Mouse (Mus musculus) embryonic facial prominence, embryonic 11.5 days (tissue): ENCODE data around the gene Gm21988. TPM values are rescaled to one million over a fixed set of nuclear protein-coding genes. Genes with fewer than 3 reads are reported as not detected.

Source experiments
- ATAC-seq: fragments of 200-750 bp; cut with Nextera tagmentation; replicated peaks from 2 replicates; pipeline ENCODE4 v1.8.0; 2017; ENCODE audit warnings: low read depth; ENCODE audit not compliant: insufficient number of reproducible peaks, low FRiP score, low TSS enrichment
- DNase-seq: peaks from one replicate; pipeline ENCODE4 v3.0.0-alpha.2; 2015; ENCODE audit warnings: low spot score
- H3K27ac ChIP-seq: fragments of 300-500 bp; sonication (generic); replicated peaks from 2 replicates; pipeline ENCODE4 v1.5.1; 2014; ENCODE audit warnings: mild to moderate bottlenecking, low read depth, low read length, control low read depth
- H3K27me3 ChIP-seq: fragments of 300-500 bp; sonication (generic); 2 replicates; pipeline ENCODE4 v1.6.1; 2014; ENCODE audit warnings: mild to moderate bottlenecking, low read length, moderate library complexity, mixed read lengths; ENCODE audit not compliant: control insufficient read depth, insufficient read depth
- H3K36me3 ChIP-seq: fragments of 300-500 bp; sonication (generic); replicated peaks from 2 replicates; pipeline ENCODE4 v1.6.1; 2014; ENCODE audit warnings: low read depth, mild to moderate bottlenecking, low read length, moderate library complexity, mixed read lengths; ENCODE audit not compliant: control insufficient read depth, insufficient read depth
- H3K4me1 ChIP-seq: fragments of 300-500 bp; sonication (generic); 2 replicates; pipeline ENCODE4 v1.6.1; 2014; ENCODE audit warnings: low read length, mixed read lengths; ENCODE audit not compliant: control insufficient read depth, insufficient read depth
- H3K4me2 ChIP-seq: fragments of 300-500 bp; sonication (generic); 2 replicates; pipeline ENCODE4 v1.6.1; 2014; ENCODE audit warnings: low read depth, mild to moderate bottlenecking, control low read depth, low read length, moderate library complexity
- H3K4me3 ChIP-seq: fragments of 300-500 bp; sonication (generic); 2 replicates; pipeline ENCODE4 v1.5.1; 2014; ENCODE audit warnings: low read depth, low read length, control low read depth
- H3K9ac ChIP-seq: fragments of 300-500 bp; sonication (generic); replicated peaks from 2 replicates; pipeline ENCODE4 v1.6.1; 2014; ENCODE audit warnings: mild to moderate bottlenecking, control low read depth, low read length
- H3K9me3 ChIP-seq: fragments of 300-500 bp; sonication (generic); replicated peaks from 2 replicates; pipeline ENCODE4 v1.6.1; 2016; ENCODE audit warnings: mild to moderate bottlenecking, low read length, inconsistent platforms, mixed read lengths; ENCODE audit not compliant: control insufficient read depth
- WGBS: fragments of 180-500 bp; shearing (Covaris S2); extraction: QIAGEN DNeasy Blood & Tissue Kit; methylation state at CpG from one replicate; pipeline ENCODE4 v1.1.7; 2014; 5-methylcytosine and 5-hydroxymethylcytosine counted together
- polyA plus RNA-seq: library from polyadenylated mRNA; unstranded; fragments of >200 nt; fragmentation: Nextera tagmentation; extraction: Ambion mirVana; gene quantifications from 2 replicates; pipeline ENCODE4 v1.2.1, GENCODE M21; 2014

Gene Gm21988
- polyA plus RNA-seq, 1 experiment from 2014 or later: 7.5 TPM

DNA sequence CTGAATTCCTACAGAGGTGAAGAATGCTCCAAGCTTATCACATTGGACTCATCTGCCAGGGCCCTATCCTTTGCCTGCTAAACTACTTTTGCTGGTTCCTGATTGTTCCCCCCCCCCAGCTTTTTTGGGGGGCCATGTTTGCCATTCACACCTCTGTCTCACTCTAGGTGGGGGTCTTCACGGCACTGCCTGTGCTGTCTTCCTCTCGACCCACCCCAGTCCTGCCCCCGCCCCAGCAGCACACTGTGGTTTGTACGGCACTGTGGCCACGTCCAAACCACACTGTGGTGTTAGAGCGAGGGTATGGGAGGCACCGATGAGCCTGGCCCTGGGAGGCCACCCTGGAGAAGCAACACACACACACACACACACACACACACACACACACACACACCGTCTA lies 5.1 kb downstream of the Gm21988 start:
- H3K9me3 ChIP-seq: no peaks in the 10 kb centered on the region
- no peak overlapping the region for H3K9ac ChIP-seq
- no peak overlapping the region for H3K4me2 ChIP-seq
- H3K4me1 ChIP-seq: no peaks in the 10 kb centered on the region; the same call in none of the 2 replicates
- ATAC-seq: no peak
- H3K4me3 ChIP-seq: no peak overlapping the region
- no peak overlapping the region for H3K27ac ChIP-seq
- no peaks in the 10 kb centered on the region for H3K36me3 ChIP-seq
- DNase-seq: no peak
- 90% methylated on average over 8 of the region's 8 CpGs for WGBS
- peaks cover 8% of the 10 kb centered on the region for H3K27me3 ChIP-seq

DNA sequence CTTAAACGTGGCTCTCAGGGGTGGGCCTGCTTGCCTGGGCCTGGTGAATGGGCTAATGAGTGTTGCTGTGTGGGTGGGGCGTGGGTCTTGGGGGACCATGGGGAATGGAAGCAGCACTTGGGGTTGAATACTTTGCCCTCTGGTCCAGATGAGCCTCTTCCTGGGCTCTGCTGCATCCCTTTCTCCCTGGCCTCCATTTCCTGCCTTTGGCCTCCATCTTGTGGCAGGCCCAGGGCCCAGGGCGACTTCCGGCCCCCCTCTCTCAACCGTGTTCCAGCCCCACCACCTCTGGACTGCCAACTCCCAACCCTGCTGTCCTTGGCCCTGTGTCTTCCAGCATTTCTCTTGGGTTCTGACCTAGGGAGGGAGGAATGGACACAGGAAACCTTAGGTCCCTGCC lies 5.6 kb downstream of the Gm21988 start:
- DNase-seq (no peak), ATAC-seq (no peak)
- Histone ChIP-seq H3K36me3 (no peaks in the 10 kb centered on the region), H3K27ac (no peak overlapping the region), H3K4me3 (no peak overlapping the region), H3K9ac (no peak overlapping the region), H3K27me3 (peaks cover 13% of the 10 kb centered on the region), H3K4me2 (no peak overlapping the region), H3K4me1 (no peaks in the 10 kb centered on the region; the same call in none of the 2 replicates), H3K9me3 (no peaks in the 10 kb centered on the region)
- 48% methylated on average over 5 of the region's 5 CpGs for WGBS

DNA sequence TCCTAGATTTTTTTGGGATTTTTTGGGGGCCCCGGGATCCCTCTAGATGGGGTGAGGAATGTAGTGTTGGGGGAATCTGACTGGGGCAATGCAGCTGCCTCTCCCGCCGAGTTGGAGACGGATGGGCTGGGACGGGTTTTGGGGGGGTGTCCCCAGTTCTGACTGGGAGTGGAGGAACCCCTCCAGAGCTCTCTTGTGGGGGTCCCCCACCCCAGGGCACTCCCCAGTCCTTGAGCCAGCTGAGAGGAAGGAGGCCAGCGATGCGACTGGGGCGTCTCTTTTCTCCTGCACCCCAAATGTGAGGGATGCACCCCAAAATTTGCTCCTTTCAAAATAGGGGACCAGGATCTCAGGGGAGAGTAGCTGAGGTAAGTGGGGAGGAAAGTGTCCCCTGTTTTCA lies 6.6 kb downstream of the Gm21988 start:
- H3K4me1 ChIP-seq: no peaks in the 10 kb centered on the region; the same call in 1 of the 2 replicates
- H3K27ac ChIP-seq: no peak overlapping the region
- H3K27me3 ChIP-seq: peaks cover 23% of the 10 kb centered on the region
- ATAC-seq: no peak
- H3K36me3 ChIP-seq: no peaks in the 10 kb centered on the region
- H3K4me3 ChIP-seq: no peak overlapping the region; the same call in 1 of the 2 replicates
- WGBS: 33% methylated on average over 8 of the region's 8 CpGs
- peak overlapping the region; percentile 70 for H3K9ac ChIP-seq
- H3K4me2 ChIP-seq: peak overlapping the region; percentile 52
- H3K9me3 ChIP-seq: no peaks in the 10 kb centered on the region
- no peak for DNase-seq

DNA sequence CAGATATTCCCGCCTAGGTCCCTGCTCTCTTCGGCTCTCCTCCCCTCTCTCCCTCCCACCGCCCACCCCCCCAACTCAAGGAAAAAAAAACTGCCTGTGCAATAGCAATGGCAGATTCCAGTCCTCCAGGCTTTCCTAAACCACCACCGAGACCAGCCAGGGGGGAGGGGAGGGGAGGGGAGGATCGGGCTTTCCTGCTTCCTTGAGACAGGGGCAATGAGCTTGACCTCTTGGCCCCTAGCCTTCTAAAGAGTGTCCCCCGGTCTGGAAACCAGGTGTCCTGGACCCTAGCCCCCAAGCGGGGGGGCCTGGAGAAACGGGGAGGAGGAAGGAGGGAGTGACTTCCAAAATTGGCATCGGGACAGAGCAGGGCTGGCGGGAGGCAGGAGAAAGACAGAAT lies 7.1 kb downstream of the Gm21988 start:
- Histone ChIP-seq H3K36me3 (no peaks in the 10 kb centered on the region), H3K4me1 (no peaks in the 10 kb centered on the region; the same call in 1 of the 2 replicates), H3K27ac (0 out of 2 replicates have a peak overlapping the region, but pooled peaks have one; percentile 13), H3K4me3 (peak overlapping the region; percentile 31), H3K9ac (peak overlapping the region; percentile 70), H3K27me3 (peaks cover 28% of the 10 kb centered on the region), H3K9me3 (no peaks in the 10 kb centered on the region), H3K4me2 (peak overlapping the region; percentile 52)
- DNase-seq (peak; percentile 78), ATAC-seq (no peak)
- 7% methylated on average over 7 of the region's 10 CpGs for WGBS

DNA sequence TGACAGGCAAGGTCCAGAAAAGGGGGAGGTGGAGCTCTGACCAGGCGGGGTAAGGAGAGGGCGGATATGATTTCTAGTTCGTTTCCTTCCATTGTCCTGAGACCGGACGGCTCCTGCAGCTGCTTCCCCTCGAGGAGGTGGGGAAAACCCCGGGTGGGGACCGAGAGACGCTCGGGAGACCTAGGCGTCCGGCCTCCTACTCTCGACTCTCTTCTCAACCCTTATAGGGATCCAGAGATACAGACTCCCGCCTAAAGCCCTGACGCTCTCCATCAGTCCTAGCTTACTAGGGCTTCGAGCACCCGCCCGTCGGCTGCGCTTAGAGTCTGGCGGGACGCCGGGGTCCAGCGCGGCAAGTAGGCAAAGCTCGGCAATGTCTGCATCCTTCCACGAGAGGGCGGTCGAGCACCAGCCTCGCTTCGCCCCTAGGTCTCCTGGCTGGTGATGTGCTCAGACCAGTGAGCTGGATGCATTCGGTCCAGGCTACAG lies 9.3 kb downstream of the Gm21988 start:
- Histone ChIP-seq H3K4me3 (peak overlapping the region; percentile 9; the same call in 1 of the 2 replicates), H3K36me3 (no peaks in the 10 kb centered on the region), H3K4me1 (no peaks in the 10 kb centered on the region; the same call in 1 of the 2 replicates), H3K27me3 (peaks cover 49% of the 10 kb centered on the region), H3K9ac (0 out of 2 replicates have a peak overlapping the region, but pooled peaks have one; percentile 32), H3K9me3 (no peaks in the 10 kb centered on the region), H3K4me2 (peak overlapping the region; percentile 43), H3K27ac (no peak overlapping the region)
- peak; percentile 41; the same call in 1 of the 2 replicates for ATAC-seq
- 3% methylated on average over 32 of the region's 32 CpGs for WGBS
- peak; percentile 93 for DNase-seq

DNA sequence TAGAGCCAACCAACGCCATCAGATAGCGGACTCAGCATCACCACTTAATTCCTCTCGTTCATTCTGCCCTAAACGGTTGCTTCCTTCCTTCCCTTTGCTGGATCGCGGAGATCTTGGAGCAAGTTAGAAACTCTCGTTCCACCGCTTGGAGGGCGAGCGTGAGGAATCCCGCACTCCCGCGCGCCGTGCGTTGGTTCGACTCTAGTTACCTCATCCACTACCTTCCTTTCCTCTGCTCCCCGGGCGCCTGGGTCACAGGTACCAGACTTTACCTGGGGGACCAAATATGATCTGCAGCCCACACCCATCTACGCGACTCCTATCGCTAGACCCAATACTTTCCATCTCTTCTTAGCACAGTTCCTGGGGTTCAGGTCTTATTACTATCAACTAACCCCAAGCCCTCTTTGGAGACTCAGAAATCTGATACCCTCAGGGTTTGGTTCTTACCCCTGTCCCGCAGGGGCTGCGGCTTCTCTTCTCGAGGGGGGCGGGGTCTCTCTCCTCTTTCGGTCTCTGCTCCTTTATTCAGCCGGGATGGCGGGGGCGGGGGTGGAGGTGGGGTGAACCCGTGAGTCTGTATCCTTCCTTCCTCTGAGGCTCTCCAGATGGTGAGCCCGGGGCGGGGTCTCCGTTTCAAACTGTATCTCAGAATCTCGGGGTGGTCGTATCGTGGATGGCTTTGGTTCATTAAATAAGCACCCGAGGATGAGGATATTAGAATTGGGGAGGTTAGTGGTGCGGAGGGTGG lies 10.2 kb downstream of the Gm21988 start, which contains the start of gene Bcl6b:
Bcl6b (minus strand) TSS at position 539 of the 751 bp plus-strand sequence.
- Histone ChIP-seq H3K4me3 (peak within 1 kb of the TSS; percentile 24), H3K27me3 (peaks cover 54% of the 10 kb centered on the region), H3K36me3 (no peaks in the 10 kb centered on the region), H3K9ac (peak within 1 kb of the TSS; percentile 32; the same call in 1 of the 2 replicates), H3K4me2 (peak within 1 kb of the TSS; percentile 49), H3K4me1 (no peaks in the 10 kb centered on the region; the same call in 1 of the 2 replicates), H3K27ac (no peak within 1 kb of the TSS), H3K9me3 (no peaks in the 10 kb centered on the region)
- 2% methylated on average over 38 of the region's 39 CpGs for WGBS
- DNase-seq: no peak
- ATAC-seq: no peak

DNA sequence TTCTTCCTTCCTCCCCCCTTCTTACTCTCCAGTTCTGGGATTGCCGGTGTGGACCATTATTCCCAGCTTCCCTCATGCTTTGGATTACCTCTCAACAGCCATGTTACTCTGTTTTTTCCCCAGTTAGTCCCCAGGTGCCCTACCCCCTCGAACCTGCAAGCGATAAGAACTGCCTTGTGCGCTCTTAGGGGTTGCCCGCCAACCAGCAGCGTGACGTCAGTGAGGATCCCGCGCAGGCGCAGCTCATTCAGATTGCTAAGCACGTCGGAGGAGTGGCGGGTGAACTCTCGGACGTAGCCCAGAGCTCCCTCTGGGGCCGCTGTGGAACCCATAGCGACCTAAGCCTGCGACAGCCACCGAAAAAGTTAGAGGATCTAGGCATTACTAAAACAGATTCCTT lies 10.8 kb downstream of the Gm21988 start:
- Histone ChIP-seq H3K27ac (no peak overlapping the region), H3K4me1 (no peaks in the 10 kb centered on the region; the same call in 1 of the 2 replicates), H3K4me2 (peak overlapping the region; percentile 49), H3K4me3 (peak overlapping the region; percentile 24), H3K9me3 (no peaks in the 10 kb centered on the region), H3K27me3 (peaks cover 54% of the 10 kb centered on the region), H3K9ac (peak overlapping the region; percentile 32; the same call in 1 of the 2 replicates), H3K36me3 (no peaks in the 10 kb centered on the region)
- DNase-seq (peak; percentile 82), ATAC-seq (no peak)
- WGBS: under 1% methylated on average over 19 of the region's 19 CpGs
